In the genomic region with DNA sequence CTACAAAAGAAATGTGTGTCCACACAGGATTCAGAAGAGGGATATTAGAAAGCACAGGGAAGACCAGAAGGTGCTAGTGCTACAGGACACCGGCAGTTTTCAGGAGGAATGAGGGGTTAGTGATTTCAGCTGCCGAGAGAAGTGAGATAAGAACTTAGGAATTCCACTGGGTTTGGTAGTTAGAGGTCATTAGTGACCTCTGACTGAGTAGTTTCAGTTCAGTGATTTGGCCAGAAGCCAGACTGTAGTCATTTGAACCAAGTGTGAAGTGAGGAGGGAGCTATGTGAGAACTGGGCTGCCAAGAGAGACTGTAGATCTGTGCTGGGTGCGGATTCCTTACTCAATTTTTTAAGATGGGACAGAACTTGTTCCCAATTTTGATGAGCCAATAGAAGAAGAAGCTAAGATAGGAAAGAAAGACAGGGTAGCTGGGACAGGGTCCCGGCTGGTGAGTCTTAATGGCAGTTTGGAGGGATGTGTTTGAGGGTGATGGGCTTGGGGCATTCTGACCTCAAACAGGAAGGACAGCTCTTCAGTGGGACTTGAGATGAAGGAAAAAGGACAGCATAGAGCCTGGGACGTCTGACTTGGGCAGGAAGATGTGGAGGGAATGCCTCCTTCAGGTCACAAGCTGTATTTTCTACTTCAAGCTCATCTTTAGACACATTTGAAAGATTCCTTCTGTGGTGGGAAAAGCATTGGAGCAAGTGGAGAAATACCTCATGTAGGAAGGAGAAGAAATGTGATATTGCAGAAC, we compare ENCODE assay signal across 8 mouse cellular contexts. TPM values are rescaled to one million over a fixed set of nuclear protein-coding genes. Genes with fewer than 3 reads are reported as not detected.
DNase-seq lines count a peak whose midpoint lies in the region; ATAC-seq lines count a peak whose summit lies in the region.

No protein-coding gene starts in this region.

- peaks cover 67% of the 10 kb centered on the region for H3K36me3 ChIP-seq in megakaryocyte, embryonic 14.5 days (replicated peaks; ENCODE audit: low read length)
- no peaks in the 10 kb centered on the region for H3K36me3 ChIP-seq in heart, embryonic 10.5 days
- no peaks in the 10 kb centered on the region for H3K36me3 ChIP-seq in stomach, embryonic 15.5 days

- DNase-seq in heart, embryonic 10.5 days (ENCODE audit: low spot score): peak; percentile 91
- DNase-seq in kidney, postnatal 10 days: peak; percentile 75
- no peak for DNase-seq in frontal cortex, postnatal 25 days (ENCODE audit: low spot score in 2 of 2)
- DNase-seq in spleen, adult 12 weeks (ENCODE audit: low spot score): no peak
- DNase-seq in thymus, adult 18-20 months: no peak

- no peak overlapping the region for H3K9ac ChIP-seq in stomach, embryonic 15.5 days

- H3K4me3 ChIP-seq in megakaryocyte, embryonic 14.5 days (replicated peaks): peak overlapping the region; percentile 33
- H3K4me3 ChIP-seq in heart, embryonic 10.5 days: 0 out of 2 replicates have a peak overlapping the region, but pooled peaks have one; percentile 29
- no peak overlapping the region for H3K4me3 ChIP-seq in stomach, embryonic 15.5 days (replicated peaks)

- H3K4me2 ChIP-seq in stomach, embryonic 15.5 days: no peak overlapping the region

- no peak for ATAC-seq in megakaryocyte, adult 5-6 weeks (ENCODE audit: poor library complexity, severe bottlenecking)
- ATAC-seq in stomach, embryonic 15.5 days (ENCODE audit: insufficient read depth, low FRiP score, low read depth): peak; percentile 82

- peak overlapping the region; percentile 77 for H3K27ac ChIP-seq in heart, embryonic 10.5 days
- peak overlapping the region; percentile 54; the same call in 1 of the 2 replicates for H3K27ac ChIP-seq in stomach, embryonic 15.5 days

- H3K4me1 ChIP-seq in megakaryocyte, embryonic 14.5 days: peaks cover 85% of the 10 kb centered on the region
- peaks cover 48% of the 10 kb centered on the region for H3K4me1 ChIP-seq in heart, embryonic 10.5 days
- peaks cover 12% of the 10 kb centered on the region for H3K4me1 ChIP-seq in stomach, embryonic 15.5 days

- WGBS in heart, embryonic 10.5 days: 15% methylated on average over 5 of the region's 5 CpGs
- 40% methylated on average over 5 of the region's 5 CpGs for WGBS in stomach, embryonic 15.5 days

- no peaks in the 10 kb centered on the region for H3K9me3 ChIP-seq in megakaryocyte, embryonic 14.5 days
- H3K9me3 ChIP-seq in heart, embryonic 10.5 days: no peaks in the 10 kb centered on the region
- H3K9me3 ChIP-seq in stomach, embryonic 15.5 days: no peaks in the 10 kb centered on the region

- no peaks in the 10 kb centered on the region for H3K27me3 ChIP-seq in megakaryocyte, embryonic 14.5 days (replicated peaks)
- no peaks in the 10 kb centered on the region for H3K27me3 ChIP-seq in heart, embryonic 10.5 days (ENCODE audit: insufficient read depth, poor library complexity, severe bottlenecking)
- no peaks in the 10 kb centered on the region for H3K27me3 ChIP-seq in stomach, embryonic 15.5 days (replicated peaks)

RNA-seq across cellular contexts. Expression of a gene that starts 32.0 kb away (rescaled TPM):
- polyA plus RNA-seq in megakaryocyte, embryonic 14.5 days (2012; ENCODE audit: insufficient read depth, low replicate concordance): 28.3 and 112 TPM in 2 replicates
- 77.9 and 85.2 TPM in 2 replicates for total RNA-seq in megakaryocyte, adult 5-6 weeks (2015)
- 137 and 138 TPM in 2 replicates for total RNA-seq in megakaryocyte, adult 5-6 weeks (2017)
- 50.9 and 51.3 TPM in 2 replicates for polyA plus RNA-seq in heart, embryonic 10.5 days (2016; fragmentation: Nextera tagmentation; extraction: Ambion mirVana)
- polyA plus RNA-seq in stomach, embryonic 15.5 days (2015; fragmentation: Nextera tagmentation; extraction: Ambion mirVana): 37.3 and 38.7 TPM in 2 replicates

Comparison
In these comparisons a context has a peak if more than half of its experiments do, and no peak if none do; other contexts are left out.
1. DNase-seq: peak in heart, embryonic 10.5 days (single experiment) and kidney, postnatal 10 days (single experiment); none in frontal cortex, postnatal 25 days (0 of 2), spleen, adult 12 weeks (single experiment) and thymus, adult 18-20 months (0 of 2).